Mouse (Mus musculus) ES-CJ7 (cell line): Measurements from ENCODE around the gene Ugt1a2.

ENCODE experiments used
- DNase-seq: peaks from one replicate; pipeline ENCODE4 v3.0.0; 2011; ENCODE audit warnings: low read depth, low spot score

The Ugt1a2 gene

GRCm38 (mm10) chr1:88233421-88234247, 33.2 kb downstream of the Ugt1a2 start:
- DNase-seq = no peak

GRCm38 (mm10) chr1:88234248-88234610, 33.8 kb downstream of the Ugt1a2 start:
- DNase-seq = no peak

DNA sequence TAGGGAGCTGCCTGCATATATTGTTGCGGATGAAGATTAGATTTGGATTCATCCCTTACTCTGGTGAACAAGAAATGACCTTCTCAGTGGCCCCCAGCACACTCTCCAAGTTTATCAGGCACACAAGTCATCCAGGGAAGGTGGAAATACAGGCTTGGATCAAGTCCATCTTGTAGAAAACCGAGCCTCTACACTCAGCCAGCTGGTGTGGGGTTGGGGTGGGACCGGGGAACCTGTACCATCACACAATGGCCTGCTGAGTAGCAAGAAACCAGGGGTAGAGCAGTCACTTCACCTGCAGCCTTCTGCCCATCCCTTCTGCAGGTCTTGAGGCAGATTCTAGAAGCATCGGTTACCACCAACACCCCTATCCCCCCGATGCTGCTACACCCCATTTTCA, 34.2 kb downstream of the Ugt1a2 start:
- DNase-seq = no peak

DNA sequence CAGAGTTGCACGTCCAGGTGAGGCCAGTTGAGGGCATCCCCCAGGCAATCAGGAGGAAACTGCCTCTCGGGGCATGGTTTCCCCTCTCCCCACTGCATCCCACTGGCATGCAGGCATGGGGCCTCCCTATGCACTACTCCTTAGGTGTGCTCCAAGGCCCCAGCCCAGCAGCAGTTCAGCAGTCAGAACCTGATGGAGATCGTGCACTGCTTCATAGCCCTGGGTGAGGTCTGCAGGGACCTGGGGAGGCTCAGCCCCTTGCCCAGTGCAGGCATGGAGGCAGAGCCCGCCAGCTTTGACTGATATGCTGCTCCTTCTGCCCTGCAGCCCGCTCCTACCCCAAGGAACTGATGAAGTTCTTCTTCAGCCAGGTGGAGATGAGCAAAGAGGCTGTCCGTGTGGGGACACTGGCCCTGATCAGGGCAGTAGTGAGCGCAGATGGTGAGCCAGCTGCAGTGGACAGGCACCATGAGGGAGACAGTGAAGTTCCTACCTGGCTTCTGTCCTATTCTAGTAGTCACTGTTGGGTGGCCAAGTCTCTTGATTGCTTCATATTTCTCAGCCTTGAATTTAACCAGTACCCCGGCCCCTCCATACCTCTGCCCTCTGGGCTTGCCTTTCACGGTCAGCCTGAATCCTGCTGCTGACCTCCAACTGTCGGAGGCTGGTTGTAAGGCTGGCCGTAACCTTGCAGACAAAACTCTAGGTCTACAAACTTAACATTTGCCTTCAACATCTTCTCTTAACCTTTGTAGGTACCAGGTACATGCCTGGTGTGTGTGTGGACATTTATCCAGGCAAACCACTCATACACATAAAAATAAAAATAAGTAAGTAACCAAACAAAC, 34.9 kb downstream of the Ugt1a2 start:
- DNase-seq = no peak

GRCm38 (mm10) chr1:88235894-88236415, 35.6 kb downstream of the Ugt1a2 start:
- DNase-seq = no peak

GRCm38 (mm10) chr1:88237311-88237710, 36.9 kb downstream of the Ugt1a2 start:
- no peak for DNase-seq

DNA sequence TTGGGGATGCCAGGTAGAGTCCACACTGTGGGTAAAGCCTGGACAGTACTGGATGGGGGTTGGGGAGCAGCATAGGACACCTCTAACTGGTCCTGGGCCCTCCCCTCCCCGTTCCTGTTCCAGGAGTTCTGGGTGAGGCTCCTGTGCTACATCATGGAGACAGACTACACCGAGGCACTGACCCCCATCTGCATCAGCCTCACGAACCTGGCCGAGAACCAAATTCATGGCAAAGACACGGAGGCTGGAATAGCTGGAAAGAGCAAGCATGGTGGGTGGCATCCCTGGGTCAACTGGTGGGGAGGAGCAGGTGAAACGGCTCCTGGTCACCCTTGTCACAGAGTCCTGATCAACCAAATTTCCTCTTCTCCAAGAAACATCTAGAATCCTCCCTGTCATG, 38.4 kb downstream of the Ugt1a2 start:
- no peak for DNase-seq

- no peak for DNase-seq
These were observed 39.7 kb downstream of the Ugt1a2 start for GRCm38 (mm10) chr1:88240072-88240471.

DNA sequence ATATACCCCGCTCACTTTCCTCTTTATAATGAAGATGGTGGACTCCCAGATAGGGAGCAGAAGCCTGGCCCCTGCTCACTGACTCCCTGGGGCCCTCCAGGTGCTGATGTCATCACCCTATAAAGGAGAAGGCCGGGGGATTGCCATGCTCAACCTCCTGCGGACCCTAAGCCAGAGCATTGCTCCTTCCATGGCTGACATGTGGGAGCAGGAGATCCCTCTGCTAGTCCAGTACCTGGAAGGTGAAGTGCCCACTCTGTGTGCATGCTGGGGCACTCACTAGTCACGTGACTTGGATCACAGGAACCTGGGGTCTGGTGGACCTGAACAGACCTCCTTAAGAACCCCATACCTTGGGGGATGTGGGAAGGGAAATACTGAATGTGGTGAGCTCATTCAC, 40.2 kb downstream of the Ugt1a2 start:
- DNase-seq = no peak

DNA sequence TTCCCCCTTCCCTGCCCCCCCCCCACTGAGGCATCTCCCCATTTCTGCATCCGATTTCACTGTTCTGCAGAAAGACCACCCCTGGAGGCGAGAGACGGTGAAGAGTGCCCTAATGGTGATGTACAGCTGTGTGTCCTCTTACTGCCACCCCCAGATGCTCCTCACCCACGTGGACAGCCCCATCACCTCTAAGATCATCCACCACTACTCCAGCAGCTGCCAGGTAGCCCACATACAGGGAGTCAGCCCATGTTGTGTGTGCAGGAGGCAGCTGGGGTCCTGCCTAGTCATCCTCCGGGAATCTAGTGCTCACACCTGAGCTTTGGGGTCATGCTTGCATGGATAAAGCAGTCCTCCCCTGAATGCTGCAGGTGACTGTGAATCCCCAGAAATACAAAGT, 43.5 kb downstream of the Ugt1a2 start:
- no peak for DNase-seq

DNA sequence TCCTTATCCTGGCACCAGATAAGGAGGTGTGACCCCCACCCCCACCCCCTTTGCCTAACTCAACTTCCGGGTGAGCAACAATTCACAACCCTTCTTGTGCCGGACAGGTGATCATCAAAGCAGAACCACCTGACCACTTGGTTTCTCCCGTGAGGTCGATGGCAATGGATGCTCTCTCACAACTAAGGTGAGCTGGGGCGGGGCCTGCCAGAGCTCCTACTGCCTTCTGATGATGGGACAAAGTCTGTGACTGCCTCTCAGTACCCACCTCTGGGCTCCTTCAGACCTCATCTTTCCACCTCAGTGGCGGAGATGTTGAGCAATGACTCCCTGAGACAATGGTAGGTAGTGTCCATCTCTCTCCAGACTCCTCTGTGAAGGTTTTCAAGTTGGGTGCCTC, 45.5 kb downstream of the Ugt1a2 start:
- no peak for DNase-seq

GRCm38 (mm10) chr1:88246386-88246785, 46.0 kb downstream of the Ugt1a2 start:
- DNase-seq = no peak

DNA sequence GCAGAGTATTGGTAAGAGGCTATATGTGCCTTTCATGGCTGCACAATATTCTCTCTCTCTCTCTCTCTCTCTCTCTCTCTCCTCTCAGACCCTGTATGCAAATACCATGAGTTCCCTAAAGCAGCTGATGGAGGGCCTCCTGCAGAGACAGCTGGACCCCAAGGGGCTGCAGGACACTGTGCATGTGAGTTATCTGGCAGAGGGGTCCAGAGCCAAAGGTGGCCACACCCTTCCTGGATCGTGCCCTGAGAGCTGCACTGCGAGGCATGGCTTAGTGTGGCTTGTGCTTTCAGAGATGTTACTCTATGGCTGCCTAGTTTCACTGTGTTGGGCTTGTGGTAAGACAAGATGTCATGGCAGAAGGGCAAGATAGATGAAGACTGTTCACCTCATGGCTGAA, 47.3 kb downstream of the Ugt1a2 start:
- DNase-seq = no peak

DNA sequence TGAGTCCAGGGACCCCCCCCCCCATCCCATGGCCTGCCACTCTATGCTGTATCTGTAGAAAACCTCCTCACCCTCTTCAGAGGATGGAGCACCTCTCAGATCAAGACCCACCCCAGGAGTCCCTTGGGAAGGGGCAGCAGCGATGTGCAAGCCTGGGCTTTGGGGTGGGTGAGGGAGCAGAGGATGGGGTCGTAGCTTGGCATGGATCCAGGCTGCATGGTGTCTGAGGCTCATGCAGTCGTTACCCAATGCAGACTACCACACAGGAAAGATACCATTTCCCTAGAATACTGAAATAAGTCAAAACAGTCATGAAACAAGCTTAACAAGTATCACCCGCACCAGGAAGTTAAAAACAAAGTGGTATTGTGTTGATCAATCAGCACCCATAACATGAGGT, 48.3 kb downstream of the Ugt1a2 start:
- no peak for DNase-seq

DNA sequence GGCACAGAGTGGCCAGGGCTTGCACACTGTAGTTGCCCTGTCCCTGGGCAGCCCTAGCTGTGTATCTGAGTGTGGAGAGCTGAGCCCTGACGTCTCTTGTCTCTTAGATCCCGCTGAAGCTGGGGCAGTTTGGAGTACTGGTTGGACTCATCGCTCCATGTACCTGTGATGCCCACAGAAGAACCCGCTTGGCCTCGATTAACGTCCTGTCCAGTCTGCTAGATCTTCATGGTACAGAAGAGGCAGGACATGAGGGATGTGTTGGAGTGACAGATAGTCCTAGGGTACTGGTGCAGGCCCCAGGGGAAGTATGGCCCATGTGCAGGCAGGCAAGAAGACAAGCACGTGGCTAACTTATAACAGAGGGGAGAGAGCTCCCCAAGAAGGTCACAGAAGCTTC, 49.2 kb downstream of the Ugt1a2 start:
- no peak for DNase-seq

- DNase-seq = no peak
These were observed 49.6 kb downstream of the Ugt1a2 start for GRCm38 (mm10) chr1:88250023-88250422.

- DNase-seq = no peak
These were observed 52.7 kb downstream of the Ugt1a2 start for GRCm38 (mm10) chr1:88253106-88253505.

DNA sequence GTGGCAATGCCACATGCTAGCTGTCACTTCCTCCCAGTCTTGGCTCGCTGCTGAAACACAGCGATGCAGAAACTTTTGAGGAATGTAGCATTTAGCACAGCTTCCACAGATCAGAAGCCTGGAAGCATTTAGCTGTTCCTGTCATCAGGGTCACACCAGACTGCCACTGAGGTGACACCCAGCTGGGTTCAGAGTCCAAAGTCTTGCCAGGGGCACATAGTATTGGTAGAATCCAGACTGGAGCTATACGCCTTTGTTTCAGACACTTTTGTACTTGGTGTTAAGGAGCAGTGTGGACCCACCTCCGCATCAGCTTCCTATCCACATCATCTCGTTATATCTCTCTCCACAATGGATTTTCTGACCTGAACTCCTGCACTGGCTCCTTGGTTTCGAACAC, 53.1 kb downstream of the Ugt1a2 start:
- no peak for DNase-seq

- no peak for DNase-seq
These were observed 54.5 kb downstream of the Ugt1a2 start for GRCm38 (mm10) chr1:88254793-88255465.

DNA sequence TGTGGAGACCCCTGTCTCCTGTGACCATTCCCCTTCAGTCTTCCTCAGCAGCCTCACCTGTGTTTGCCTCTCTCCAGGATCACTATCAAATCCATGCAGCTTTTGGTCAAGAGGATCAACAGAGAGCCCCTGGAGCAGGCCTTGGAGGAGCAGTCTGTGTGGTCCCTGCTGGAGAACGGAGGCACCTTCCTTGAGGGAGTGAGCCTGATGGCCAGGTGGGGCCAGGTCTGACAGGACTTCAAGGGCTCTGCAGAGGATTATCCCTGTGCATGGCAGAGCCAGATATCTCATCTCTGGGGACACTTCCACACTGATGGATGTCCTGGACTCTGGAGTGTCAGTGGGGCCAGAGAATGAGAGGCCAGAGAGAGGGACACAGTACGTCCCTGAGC, 55.1 kb downstream of the Ugt1a2 start:
- no peak for DNase-seq

- DNase-seq = no peak
These were observed 55.8 kb downstream of the Ugt1a2 start for GRCm38 (mm10) chr1:88255989-88256754.
